Mouse (Mus musculus): ENCODE measurements around the gene Rac2. TPM values are rescaled to one million over a fixed set of nuclear protein-coding genes. Genes with fewer than 3 reads are reported as not detected.

Gene Rac2
- polyA plus RNA-seq, 1 experiment: 156 TPM

GRCm38 (mm10) chr15:78530671-78531450 lies 41.7 kb downstream of the Rac2 start, which contains the start of gene C1qtnf6:
Gene C1qtnf6, minus strand, starts transcription at chr15:78531416.
- Histone ChIP-seq H3K4me1 (ENCODE audit: control insufficient read depth, insufficient read depth, low read length) (peaks cover 1% of the 10 kb centered on the region; the same call in 1 of the 2 replicates), H3K4me3 (replicated peaks; ENCODE audit: control insufficient read depth, low read depth, low read length) (peak within 1 kb of the TSS; percentile 49), H3K27ac (ENCODE audit: control insufficient read depth, insufficient read depth, low read depth, low read length, poor library complexity) (no peak within 1 kb of the TSS)
- WGBS: 84% methylated on average over 17 of the region's 17 CpGs
- TF ChIP-seq CTCF (IDR thresholded peaks at IDR 0.05; ENCODE audit: control insufficient read depth, insufficient read depth, low read length): no peak
- TF ChIP-seq POLR2A (IDR thresholded peaks at IDR 0.05; ENCODE audit: borderline replicate concordance, control insufficient read depth, low read depth, low read length): no peak

DNA sequence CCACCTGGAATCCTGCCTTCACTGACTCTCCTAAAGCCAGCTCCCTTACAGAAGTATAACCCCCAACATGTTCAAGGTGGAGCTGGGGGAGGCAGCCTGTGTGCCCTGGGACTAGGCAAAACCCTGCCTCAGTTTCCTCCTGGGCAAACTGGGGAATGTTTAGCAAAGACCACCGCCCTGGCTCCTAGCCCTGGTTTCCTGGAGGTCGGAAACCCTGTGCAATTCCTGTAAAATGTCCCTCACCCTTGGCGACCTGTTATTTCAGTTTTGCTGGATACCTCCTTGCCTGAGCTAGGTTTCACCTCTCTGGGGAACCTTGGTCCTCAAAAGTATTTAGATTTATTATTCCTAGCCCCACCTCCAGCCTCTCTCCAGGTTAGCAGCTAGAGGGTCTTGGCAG lies 42.4 kb downstream of the Rac2 start:
- peaks cover 1% of the 10 kb centered on the region; the same call in 1 of the 2 replicates for H3K4me1 ChIP-seq (ENCODE audit: control insufficient read depth, insufficient read depth, low read length)
- 78% methylated on average over 3 of the region's 3 CpGs for WGBS
- H3K27ac ChIP-seq (ENCODE audit: control insufficient read depth, insufficient read depth, low read depth, low read length, poor library complexity): no peak overlapping the region
- TF ChIP-seq CTCF (IDR thresholded peaks at IDR 0.05; ENCODE audit: control insufficient read depth, insufficient read depth, low read length) (no peak), POLR2A (IDR thresholded peaks at IDR 0.05; ENCODE audit: borderline replicate concordance, control insufficient read depth, low read depth, low read length) (no peak)
- H3K4me3 ChIP-seq (replicated peaks; ENCODE audit: control insufficient read depth, low read depth, low read length): no peak overlapping the region

DNA sequence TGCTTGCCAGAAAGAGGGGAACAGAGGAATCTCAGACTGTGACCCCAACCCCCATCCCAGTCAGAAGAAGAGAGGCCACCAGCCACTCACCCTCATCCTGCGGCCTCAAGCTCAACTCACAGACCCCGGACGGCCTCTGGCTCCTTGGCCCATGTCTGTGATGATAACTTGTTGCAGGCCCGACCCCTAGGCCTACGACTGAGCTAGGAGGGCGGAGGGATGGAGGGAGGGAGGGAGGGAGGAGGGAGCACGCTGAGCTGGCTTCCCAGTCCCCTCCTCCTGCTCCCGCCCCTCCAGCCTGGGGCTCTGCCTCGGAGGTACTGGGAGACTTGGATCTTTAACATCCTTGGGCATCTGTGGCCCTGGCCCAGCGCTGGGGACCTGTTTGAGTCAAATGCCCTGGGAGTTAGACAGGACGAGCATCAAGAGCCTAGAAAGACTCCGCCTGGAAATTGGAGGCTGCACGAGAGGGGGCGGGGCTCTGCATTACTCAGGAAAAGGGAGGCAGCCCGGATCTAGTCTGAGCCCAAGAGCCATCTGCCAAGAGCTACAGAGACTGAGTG lies 43.1 kb downstream of the Rac2 start:
- H3K27ac ChIP-seq (ENCODE audit: control insufficient read depth, insufficient read depth, low read depth, low read length, poor library complexity): no peak overlapping the region
- TF ChIP-seq CTCF (IDR thresholded peaks at IDR 0.05; ENCODE audit: control insufficient read depth, insufficient read depth, low read length): no peak
- H3K4me1 ChIP-seq (ENCODE audit: control insufficient read depth, insufficient read depth, low read length): peaks cover 1% of the 10 kb centered on the region; the same call in 1 of the 2 replicates
- H3K4me3 ChIP-seq (replicated peaks; ENCODE audit: control insufficient read depth, low read depth, low read length): no peak overlapping the region
- WGBS: 42% methylated on average over 15 of the region's 15 CpGs

GRCm38 (mm10) chr15:78528726-78529411 lies 43.7 kb downstream of the Rac2 start:
- TF ChIP-seq CTCF (IDR thresholded peaks at IDR 0.05; ENCODE audit: control insufficient read depth, insufficient read depth, low read length): no peak
- TF ChIP-seq POLR2A (IDR thresholded peaks at IDR 0.05; ENCODE audit: borderline replicate concordance, control insufficient read depth, low read depth, low read length): no peak
- Histone ChIP-seq H3K27ac (ENCODE audit: control insufficient read depth, insufficient read depth, low read depth, low read length, poor library complexity) (peak overlapping the region; percentile 21), H3K4me1 (ENCODE audit: control insufficient read depth, insufficient read depth, low read length) (peaks cover 1% of the 10 kb centered on the region; the same call in 1 of the 2 replicates), H3K4me3 (replicated peaks; ENCODE audit: control insufficient read depth, low read depth, low read length) (no peak overlapping the region)
- 17% methylated on average over 11 of the region's 11 CpGs for WGBS

- peaks cover 1% of the 10 kb centered on the region; the same call in 1 of the 2 replicates for H3K4me1 ChIP-seq (ENCODE audit: control insufficient read depth, insufficient read depth, low read length)
- WGBS: 26% methylated on average over 7 of the region's 7 CpGs
These were observed 44.6 kb downstream of the Rac2 start for GRCm38 (mm10) chr15:78527973-78528372.

GRCm38 (mm10) chr15:78524163-78524562 lies 48.4 kb downstream of the Rac2 start:
- no peak overlapping the region for H3K4me3 ChIP-seq (replicated peaks; ENCODE audit: control insufficient read depth, low read depth, low read length)
- TF ChIP-seq CTCF (IDR thresholded peaks at IDR 0.05; ENCODE audit: control insufficient read depth, insufficient read depth, low read length) (no peak), POLR2A (IDR thresholded peaks at IDR 0.05; ENCODE audit: borderline replicate concordance, control insufficient read depth, low read depth, low read length) (no peak)
- WGBS: 91% methylated on average over 5 of the region's 5 CpGs
- H3K27ac ChIP-seq (ENCODE audit: control insufficient read depth, insufficient read depth, low read depth, low read length, poor library complexity): no peak overlapping the region
- peaks cover 2% of the 10 kb centered on the region; the same call in 1 of the 2 replicates for H3K4me1 ChIP-seq (ENCODE audit: control insufficient read depth, insufficient read depth, low read length)

More at GRCm38 (mm10) chr15:78527973-78528372, 44.6 kb downstream of the Rac2 start:
- TF ChIP-seq CTCF (IDR thresholded peaks at IDR 0.05; ENCODE audit: control insufficient read depth, insufficient read depth, low read length): no peak
- no peak for TF ChIP-seq POLR2A (IDR thresholded peaks at IDR 0.05; ENCODE audit: borderline replicate concordance, control insufficient read depth, low read depth, low read length)
- Histone ChIP-seq H3K4me3 (replicated peaks; ENCODE audit: control insufficient read depth, low read depth, low read length) (no peak overlapping the region), H3K27ac (ENCODE audit: control insufficient read depth, insufficient read depth, low read depth, low read length, poor library complexity) (no peak overlapping the region; the same call in 1 of the 2 replicates)

- TF ChIP-seq CTCF (IDR thresholded peaks at IDR 0.05; ENCODE audit: control insufficient read depth, insufficient read depth, low read length): no peak
- no peak for TF ChIP-seq POLR2A (IDR thresholded peaks at IDR 0.05; ENCODE audit: borderline replicate concordance, control insufficient read depth, low read depth, low read length)
- no peak overlapping the region for H3K27ac ChIP-seq (ENCODE audit: control insufficient read depth, insufficient read depth, low read depth, low read length, poor library complexity)
- peaks cover 1% of the 10 kb centered on the region; the same call in 1 of the 2 replicates for H3K4me1 ChIP-seq (ENCODE audit: control insufficient read depth, insufficient read depth, low read length)
- WGBS: 25% methylated on average over 6 of the region's 6 CpGs
- no peak overlapping the region for H3K4me3 ChIP-seq (replicated peaks; ENCODE audit: control insufficient read depth, low read depth, low read length)
These were observed 50.7 kb downstream of the Rac2 start for GRCm38 (mm10) chr15:78521892-78522291.

- peaks cover 1% of the 10 kb centered on the region; the same call in 1 of the 2 replicates for H3K4me1 ChIP-seq (ENCODE audit: control insufficient read depth, insufficient read depth, low read length)
- no peak overlapping the region for H3K27ac ChIP-seq (ENCODE audit: control insufficient read depth, insufficient read depth, low read depth, low read length, poor library complexity)
- H3K4me3 ChIP-seq (replicated peaks; ENCODE audit: control insufficient read depth, low read depth, low read length): no peak overlapping the region
- WGBS: 77% methylated on average over 8 of the region's 8 CpGs
- TF ChIP-seq CTCF (IDR thresholded peaks at IDR 0.05; ENCODE audit: control insufficient read depth, insufficient read depth, low read length) (no peak), POLR2A (IDR thresholded peaks at IDR 0.05; ENCODE audit: borderline replicate concordance, control insufficient read depth, low read depth, low read length) (no peak)
These were observed 51.3 kb downstream of the Rac2 start for GRCm38 (mm10) chr15:78521331-78521730.

Data from bone marrow, adult 2 months (tissue).